Mouse (Mus musculus) T-helper 1 cell (primary cell): ENCODE results near the gene Fam213a.

Source experiments
- in situ Hi-C: fragments of 300-600 bp; cut with MboI, MseI; formaldehyde crosslinking; loops from one replicate; pipeline ENCODE4 v1.15.1; 2025; ENCODE audit warnings: high pct_unique_total_duplicates

Fam213a gene

GRCm38 (mm10) chr14:40963501-40964213 lies 49.9 kb downstream of the Fam213a start:
- in situ Hi-C loops, result no loop called here

GRCm38 (mm10) chr14:40962365-40963290 lies 51.0 kb downstream of the Fam213a start:
- in situ Hi-C loops, result no loop called here

- in situ Hi-C loops, result no loop called here
Measured at GRCm38 (mm10) chr14:40960237-40960636, 53.4 kb downstream of the Fam213a start.

- in situ Hi-C loops, result no loop called here
Measured at GRCm38 (mm10) chr14:40959586-40959985, 54.0 kb downstream of the Fam213a start.

- in situ Hi-C loops, result no loop called here
Measured at GRCm38 (mm10) chr14:40958986-40959381, 54.6 kb downstream of the Fam213a start.

GRCm38 (mm10) chr14:40958083-40958985 lies 55.3 kb downstream of the Fam213a start:
- in situ Hi-C loops, result no loop called here

GRCm38 (mm10) chr14:40957607-40958006 lies 56.0 kb downstream of the Fam213a start:
- in situ Hi-C loops, result no loop called here

- in situ Hi-C loops, result no loop called here
Measured at GRCm38 (mm10) chr14:40956252-40957146, 57.1 kb downstream of the Fam213a start.

- in situ Hi-C loops, result no loop called here
Measured at GRCm38 (mm10) chr14:40955596-40956251, 57.9 kb downstream of the Fam213a start.

- in situ Hi-C loops, result no loop called here
Measured at GRCm38 (mm10) chr14:40955146-40955545, 58.4 kb downstream of the Fam213a start.

- in situ Hi-C loops, result no loop called here
Measured at GRCm38 (mm10) chr14:40953381-40953780, 60.2 kb downstream of the Fam213a start.

- in situ Hi-C loops, result no loop called here
Measured at GRCm38 (mm10) chr14:40952715-40953114, 60.9 kb downstream of the Fam213a start.

- in situ Hi-C loops, result no loop called here
Measured at GRCm38 (mm10) chr14:40952301-40952700, 61.3 kb downstream of the Fam213a start.

- in situ Hi-C loops, result no loop called here
Measured at GRCm38 (mm10) chr14:40949730-40950614, 63.6 kb downstream of the Fam213a start.

GRCm38 (mm10) chr14:40949047-40949446 lies 64.5 kb downstream of the Fam213a start:
- in situ Hi-C loops, result no loop called here

- in situ Hi-C loops, result no loop called here
Measured at GRCm38 (mm10) chr14:40948522-40948921, 65.1 kb downstream of the Fam213a start.

- in situ Hi-C loops, result no loop called here
Measured at GRCm38 (mm10) chr14:40947431-40948394, 65.9 kb downstream of the Fam213a start.

GRCm38 (mm10) chr14:40943802-40944201 lies 69.8 kb downstream of the Fam213a start:
- in situ Hi-C loops, result no loop called here
